ENCODE assay signal across 8 mouse cellular contexts in the genomic region with DNA sequence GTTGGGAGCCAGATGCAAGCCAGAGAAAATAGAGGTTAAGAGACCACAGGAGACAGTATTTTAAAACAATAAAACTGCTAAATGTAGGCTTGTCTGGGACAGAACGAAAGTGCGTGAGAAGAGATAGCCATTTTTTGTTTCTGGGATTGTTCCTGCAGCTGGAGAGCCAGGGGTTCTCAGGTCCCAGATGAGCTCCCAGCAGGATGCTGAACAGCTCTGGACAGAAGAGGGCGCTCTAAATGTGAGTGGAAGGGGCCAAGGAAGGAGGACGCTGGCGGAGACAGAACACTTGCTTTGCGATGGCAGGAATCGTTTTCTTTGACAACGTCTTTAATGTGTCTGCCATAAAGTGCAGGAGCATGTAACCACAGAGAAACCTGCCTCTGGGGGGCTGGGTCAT. TPM values are rescaled to one million over a fixed set of nuclear protein-coding genes. Genes with fewer than 3 reads are reported as not detected.
DNase-seq lines count a peak whose midpoint lies in the region; ATAC-seq and TF ChIP-seq lines count a peak whose summit lies in the region.

No protein-coding gene starts in this region.

- H3K79me2 ChIP-seq in CH12.LX (replicated peaks; ENCODE audit: control insufficient read depth, extremely low read depth, insufficient read depth, poor library complexity, severe bottlenecking): no peaks in the 10 kb centered on the region

- 28% methylated on average over 8 of the region's 8 CpGs for WGBS in hindbrain, postnatal 0 days
- WGBS in hindbrain, embryonic 12.5 days: 27% methylated on average over 8 of the region's 8 CpGs

- dilution Hi-C loops in CH12.LX (cut with MboI; ENCODE audit: extremely low pct_ligation_motif_present, extremely low pct_unique_long_range_greater_than_20kb, low sequenced_read_pairs): no loop called here

- no peak overlapping the region for H3K9ac ChIP-seq in hindbrain, postnatal 0 days (replicated peaks; ENCODE audit: low read length)
- H3K9ac ChIP-seq in hindbrain, embryonic 12.5 days: no peak overlapping the region
- H3K9ac ChIP-seq in CH12.LX (ENCODE audit: insufficient read depth, low read depth): peak overlapping the region; percentile 50

- H3K4me2 ChIP-seq in hindbrain, postnatal 0 days (ENCODE audit: low read depth, low read length): no peak overlapping the region
- H3K4me2 ChIP-seq in hindbrain, embryonic 12.5 days (replicated peaks): no peak overlapping the region
- peak overlapping the region; percentile 23; the same call in 1 of the 2 replicates for H3K4me2 ChIP-seq in CH12.LX (ENCODE audit: insufficient read depth, low read depth, poor library complexity, severe bottlenecking)

- H3K9me3 ChIP-seq in hindbrain, postnatal 0 days (ENCODE audit: low read length): 0 out of 2 replicates have a peak, but pooled peaks cover 3% of the 10 kb centered on the region
- 0 out of 2 replicates have a peak, but pooled peaks cover 5% of the 10 kb centered on the region for H3K9me3 ChIP-seq in hindbrain, embryonic 12.5 days (replicated peaks)
- peaks cover 23% of the 10 kb centered on the region for H3K9me3 ChIP-seq in CH12.LX (replicated peaks; ENCODE audit: low read length)

- no peaks in the 10 kb centered on the region for H3K36me3 ChIP-seq in hindbrain, postnatal 0 days (ENCODE audit: insufficient read depth, low read length)
- H3K36me3 ChIP-seq in hindbrain, embryonic 12.5 days: no peaks in the 10 kb centered on the region
- no peaks in the 10 kb centered on the region for H3K36me3 ChIP-seq in CH12.LX (replicated peaks in 1 of 2; ENCODE audit: control insufficient read depth in 1 of 2, insufficient read depth in 1 of 2, low read length in 1 of 2)

- DNase-seq in hindbrain, postnatal 0 days (ENCODE audit: low spot score): peak; percentile 58
- peak; percentile 92 for DNase-seq in CH12.LX (ENCODE audit: extremely low read depth)
- DNase-seq in adrenal gland, postnatal 25 days: peak; percentile 52
- DNase-seq in induced T-regulatory cell, adult 2 months (ENCODE audit: low read depth): peak; percentile 21
- DNase-seq in naive thymus-derived CD4-positive, alpha-beta T cell, adult 2 months (ENCODE audit: low read depth): peak; percentile 9
- no peak for DNase-seq in cerebellum, postnatal 25 days
- no peak for DNase-seq in layer of hippocampus, adult 9-10 months (ENCODE audit: low spot score)

- in situ Hi-C loops in CH12.LX (cut with MboI; ENCODE audit: low pct_ligation_motif_present, low pct_unique_long_range_greater_than_20kb, low sequenced_read_pairs): loop anchor here (10.0 kb wide), 1 partner anchor 187 kb away; no protein-coding TSS in a partner anchor

- H3K4me3 ChIP-seq in hindbrain, postnatal 0 days (ENCODE audit: low read length): no peak overlapping the region
- no peak overlapping the region for H3K4me3 ChIP-seq in hindbrain, embryonic 12.5 days
- peak overlapping the region; percentile 57 to 60 (median 59) for H3K4me3 ChIP-seq in CH12.LX (replicated peaks in 1 of 3; ENCODE audit: low read depth in 2 of 3, low read length in 2 of 3, poor library complexity in 1 of 3)

- no peak overlapping the region for H3K27ac ChIP-seq in hindbrain, postnatal 0 days
- H3K27ac ChIP-seq in hindbrain, embryonic 12.5 days: no peak overlapping the region
- no peak overlapping the region for H3K27ac ChIP-seq in CH12.LX (ENCODE audit: insufficient read depth, low read depth)

- H3K27me3 ChIP-seq in hindbrain, postnatal 0 days (ENCODE audit: insufficient read depth, low read length): peaks cover 3% of the 10 kb centered on the region; the same call in 1 of the 2 replicates
- peaks cover 20% of the 10 kb centered on the region for H3K27me3 ChIP-seq in hindbrain, embryonic 12.5 days
- H3K27me3 ChIP-seq in CH12.LX (replicated peaks): peaks cover 6% of the 10 kb centered on the region

- no peak for ATAC-seq in hindbrain, postnatal 0 days
- ATAC-seq in hindbrain, embryonic 12.5 days (ENCODE audit: low FRiP score): no peak

- no peak for TF ChIP-seq EP300 in CH12.LX (IDR thresholded peaks at IDR 0.05; ENCODE audit: low read length)

- TF ChIP-seq CTCF in hindbrain, postnatal 0 days (IDR thresholded peaks at IDR 0.05; ENCODE audit: low read depth): peak; percentile 63
- peak; percentile 71 to 88 for TF ChIP-seq CTCF in CH12.LX (conservative IDR thresholded peaks at IDR 0.05 in 1 of 2, IDR thresholded peaks at IDR 0.05 in 1 of 2; ENCODE audit: low read depth in 2 of 2, low read length in 2 of 2)

- TF ChIP-seq POLR2A in CH12.LX (IDR thresholded peaks at IDR 0.05; ENCODE audit: low read depth, low read length): no peak

- H3K4me1 ChIP-seq in hindbrain, postnatal 0 days (ENCODE audit: insufficient read depth, low read length): peaks cover 8% of the 10 kb centered on the region
- peaks cover 17% of the 10 kb centered on the region for H3K4me1 ChIP-seq in hindbrain, embryonic 12.5 days
- peaks cover 2 to 15% of the 10 kb centered on the region in 2 experiments; a peak in 3 of 4 replicates for H3K4me1 ChIP-seq in CH12.LX (ENCODE audit: control insufficient read depth in 1 of 2, insufficient read depth in 2 of 2)

- peak; percentile 57 for TF ChIP-seq RAD21 in CH12.LX (IDR thresholded peaks at IDR 0.05; ENCODE audit: low read depth, low read length)

TF ChIP-seq in CH12.LX, 34 proteins besides CTCF, POLR2A, EP300 and RAD21:
- no peak for TF ChIP-seq ZC3H11A (IDR thresholded peaks at IDR 0.05; ENCODE audit: low read depth, low read length)
- TF ChIP-seq IRF4 (IDR thresholded peaks at IDR 0.05; ENCODE audit: low read depth, low read length): 0 out of 2 replicates have a peak, but pooled peaks have one; percentile 23
- no peak for TF ChIP-seq MYC (IDR thresholded peaks at IDR 0.05; ENCODE audit: low read depth, low read length)
- TF ChIP-seq JUND (conservative IDR thresholded peaks at IDR 0.05; ENCODE audit: low read depth, low read length): no peak
- TF ChIP-seq JUN (IDR thresholded peaks at IDR 0.05; ENCODE audit: insufficient read depth, low read depth, low read length): no peak
- no peak for TF ChIP-seq NRF1 (IDR thresholded peaks at IDR 0.05; ENCODE audit: low read depth, low read length)
- no peak for TF ChIP-seq CHD1 (IDR thresholded peaks at IDR 0.05; ENCODE audit: low read depth, low read length)
- TF ChIP-seq NELFE (IDR thresholded peaks at IDR 0.05; ENCODE audit: low read depth, low read length): no peak
- TF ChIP-seq RCOR1 (conservative IDR thresholded peaks at IDR 0.05; ENCODE audit: low read depth, low read length): 0 out of 2 replicates have a peak, but pooled peaks have one; percentile 21
- no peak for TF ChIP-seq TBP (conservative IDR thresholded peaks at IDR 0.05; ENCODE audit: low read depth, low read length)
- TF ChIP-seq MAZ (IDR thresholded peaks at IDR 0.05; ENCODE audit: low read depth, low read length): peak; percentile 72; the same call in 1 of the 2 replicates
- TF ChIP-seq MEF2A (IDR thresholded peaks at IDR 0.05; ENCODE audit: borderline replicate concordance, low read depth, low read length): no peak
- TF ChIP-seq ELF1 (IDR thresholded peaks at IDR 0.05; ENCODE audit: low read depth, low read length): no peak
- TF ChIP-seq CHD2 (IDR thresholded peaks at IDR 0.05; ENCODE audit: low read length): no peak
- no peak for TF ChIP-seq ETS1 (conservative IDR thresholded peaks at IDR 0.05; ENCODE audit: low read depth, low read length)
- no peak for TF ChIP-seq BHLHE40 (IDR thresholded peaks at IDR 0.05; ENCODE audit: low read depth, low read length)
- no peak for TF ChIP-seq TCF12 (IDR thresholded peaks at IDR 0.05; ENCODE audit: low read depth, low read length)
- TF ChIP-seq MAFK (IDR thresholded peaks at IDR 0.05; ENCODE audit: insufficient replicate concordance, low read length): no peak
- no peak for TF ChIP-seq USF2 (conservative IDR thresholded peaks at IDR 0.05; ENCODE audit: low read depth, low read length)
- no peak for TF ChIP-seq ZNF384 (IDR thresholded peaks at IDR 0.05; ENCODE audit: low read depth, low read length)
- no peak for TF ChIP-seq HCFC1 (IDR thresholded peaks at IDR 0.05; ENCODE audit: low read depth, low read length)
- no peak for TF ChIP-seq KAT2A (IDR thresholded peaks at IDR 0.05; ENCODE audit: insufficient replicate concordance, low read length)
- TF ChIP-seq ZMIZ1 (IDR thresholded peaks at IDR 0.05; ENCODE audit: low read depth, low read length): no peak
- TF ChIP-seq UBTF (IDR thresholded peaks at IDR 0.05; ENCODE audit: low read depth, low read length): no peak
- TF ChIP-seq PAX5 (IDR thresholded peaks at IDR 0.05; ENCODE audit: low read length): no peak
- TF ChIP-seq E2F4 (IDR thresholded peaks at IDR 0.05; ENCODE audit: insufficient replicate concordance, low read depth, low read length): no peak
- TF ChIP-seq ZKSCAN1 (IDR thresholded peaks at IDR 0.05; ENCODE audit: borderline replicate concordance, low read depth, low read length): no peak
- TF ChIP-seq SMC3 (IDR thresholded peaks at IDR 0.05; ENCODE audit: low read depth, low read length): peak; percentile 69
- TF ChIP-seq SIN3A (IDR thresholded peaks at IDR 0.05; ENCODE audit: low read length): no peak
- no peak for TF ChIP-seq USF1 (IDR thresholded peaks at IDR 0.05; ENCODE audit: low read depth, low read length)

RNA-seq across cellular contexts. Expression of a gene that starts 5.2 kb away (rescaled TPM):
- total RNA-seq in hindbrain, postnatal 0 days (2014; rRNA removed): 30.4 and 32.2 TPM in 2 replicates
- 2.9 and 3.0 TPM in 2 replicates for polyA plus RNA-seq in hindbrain, postnatal 0 days (2015; fragmentation: Nextera tagmentation; extraction: Ambion mirVana)
- 6.4 and 7.1 TPM in 2 replicates for polyA plus RNA-seq in hindbrain, embryonic 12.5 days (2016; fragmentation: Nextera tagmentation; extraction: Ambion mirVana)
- 1.2 and 1.7 TPM in 2 replicates for total RNA-seq in CH12.LX (2012; rRNA removed)
- 1.2 and 1.3 TPM in 2 replicates for total RNA-seq in CH12.LX (2014; rRNA removed)
- 4.8 and 5.3 TPM in 2 replicates for polyA plus RNA-seq in CH12.LX (2012; ENCODE audit: insufficient read length, low read depth)
- 1.5 and 4.0 TPM in 2 replicates for total RNA-seq in adrenal gland, postnatal 25 days (2021)

Comparison
In these comparisons a context has a peak if more than half of its experiments do, and no peak if none do; other contexts are left out.
1. DNase-seq: peak in hindbrain, postnatal 0 days (single experiment), CH12.LX (single experiment), adrenal gland, postnatal 25 days (single experiment), induced T-regulatory cell, adult 2 months (single experiment) and naive thymus-derived CD4-positive, alpha-beta T cell, adult 2 months (single experiment); none in cerebellum, postnatal 25 days (0 of 2) and layer of hippocampus, adult 9-10 months (single experiment).
2. H3K4me3 ChIP-seq: peak in CH12.LX (3 of 3); none in hindbrain, postnatal 0 days (single experiment) and hindbrain, embryonic 12.5 days (single experiment).